Mouse (Mus musculus) bone marrow, adult 2 months (tissue): ENCODE measurements around the gene Tex14.

ENCODE experiments used
- CTCF ChIP-seq: fragments of 200-500 bp; IDR thresholded peaks from 2 replicates; pipeline ENCODE4 v1.5.1; 2011; ENCODE audit warnings: low read length, control low read depth; ENCODE audit not compliant: control insufficient read depth, insufficient read depth
- POLR2A ChIP-seq: fragments of 200-500 bp; IDR thresholded peaks from 2 replicates; pipeline ENCODE4 v1.6.1; 2011; ENCODE audit warnings: low read depth, mild to moderate bottlenecking, control low read depth, low read length, borderline replicate concordance; ENCODE audit not compliant: control insufficient read depth

GRCm38 (mm10) chr11:87568255-87568953 is 163.5 kb downstream of the Tex14 start, which contains the start of gene Sept4:
- TF ChIP-seq CTCF, result no peak
- TF ChIP-seq POLR2A, result no peak
